Mouse (Mus musculus) fat pad, adult 2 months (tissue): ENCODE data around the gene Tssk2.

Source experiments
- DNase-seq: peaks from one replicate; pipeline ENCODE4 v3.0.0-alpha.2; 2011; ENCODE audit warnings: low read depth, low spot score; ENCODE audit errors: extremely low read depth

The Tssk2 gene

GRCm38 (mm10) chr16:17898462-17898861 is at the start of gene Tssk2, which contains the start of gene Dgcr2:
Tssk2 (plus strand) TSS chr16:17898637.
Dgcr2 (minus strand) TSS chr16:17898562.
- DNase-seq = no peak

DNA sequence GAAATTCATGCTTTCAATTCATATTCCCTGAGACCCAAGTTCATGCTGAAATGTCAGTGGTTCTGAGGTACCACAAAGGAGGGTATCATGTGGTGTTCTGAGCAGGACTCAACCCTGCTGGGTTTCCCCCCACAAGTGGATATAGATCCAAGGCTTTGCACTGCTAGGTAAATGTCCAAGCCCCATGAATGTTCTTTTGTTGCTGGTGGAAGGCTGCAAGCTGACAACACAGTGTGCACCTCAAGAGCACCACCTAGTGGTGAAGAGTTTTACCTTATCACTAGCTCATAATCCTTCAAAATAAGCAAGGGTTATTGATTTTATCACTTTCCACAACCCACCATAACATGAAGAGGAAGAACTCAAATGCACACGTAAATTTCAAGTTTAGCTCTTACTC is 49.5 kb upstream of the Tssk2 start:
- no peak for DNase-seq

DNA sequence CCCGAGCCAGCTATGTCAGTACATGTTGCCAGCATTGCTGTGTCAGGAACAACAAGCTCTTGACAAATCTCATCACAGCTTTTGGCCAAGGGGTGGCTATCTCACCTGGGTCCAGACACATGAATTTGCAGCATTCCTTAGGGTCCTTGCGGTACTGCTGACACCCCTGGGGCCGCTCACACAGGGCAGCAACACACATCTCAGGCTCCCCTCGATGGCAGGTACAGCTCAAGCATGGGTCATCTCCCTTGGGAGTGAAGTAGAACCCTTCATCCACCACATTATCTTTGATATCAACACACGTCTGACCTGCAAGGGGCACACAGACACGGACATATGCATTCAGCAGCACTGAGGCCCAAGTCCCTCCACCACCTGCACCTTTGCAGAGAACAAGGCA is 49.0 kb upstream of the Tssk2 start:
- no peak for DNase-seq

DNA sequence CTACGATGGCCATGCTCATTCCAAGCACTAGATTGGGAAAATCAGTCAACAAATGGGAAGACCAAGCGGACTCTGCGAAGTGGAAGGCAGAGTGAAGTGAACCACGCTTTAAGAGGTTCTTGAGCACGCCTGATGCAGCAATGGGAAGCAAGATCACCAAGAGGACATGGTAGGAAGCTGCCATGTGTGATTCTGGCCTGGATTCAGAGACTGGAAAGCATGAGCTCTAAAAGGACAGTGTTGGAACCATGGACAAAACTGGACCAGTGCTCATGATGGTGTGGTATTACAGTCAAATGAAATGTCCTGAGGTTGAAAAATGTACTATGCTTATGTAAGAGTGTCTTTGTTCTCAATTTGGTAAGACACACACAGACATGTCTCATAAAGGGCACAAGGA is 47.1 kb upstream of the Tssk2 start:
- DNase-seq = no peak

DNA sequence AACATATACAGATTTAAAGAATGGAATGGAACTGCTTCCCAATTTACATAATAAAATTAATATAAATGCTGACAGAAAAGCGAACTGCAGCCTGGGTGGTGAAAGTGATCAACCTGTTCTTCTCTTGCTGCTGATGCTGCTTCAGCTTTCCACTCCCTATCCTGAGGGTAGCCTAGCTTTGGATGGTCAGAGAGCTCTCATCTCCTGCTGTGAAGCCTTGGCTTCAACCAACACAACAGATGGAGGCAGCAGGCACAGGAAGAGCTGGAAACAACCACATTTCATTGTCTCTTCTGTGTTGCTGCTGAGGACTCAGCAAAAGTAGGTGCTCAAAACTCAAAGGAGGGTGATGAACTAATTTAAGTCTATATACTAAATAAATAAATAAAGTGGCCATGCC is 46.6 kb upstream of the Tssk2 start:
- no peak for DNase-seq

DNA sequence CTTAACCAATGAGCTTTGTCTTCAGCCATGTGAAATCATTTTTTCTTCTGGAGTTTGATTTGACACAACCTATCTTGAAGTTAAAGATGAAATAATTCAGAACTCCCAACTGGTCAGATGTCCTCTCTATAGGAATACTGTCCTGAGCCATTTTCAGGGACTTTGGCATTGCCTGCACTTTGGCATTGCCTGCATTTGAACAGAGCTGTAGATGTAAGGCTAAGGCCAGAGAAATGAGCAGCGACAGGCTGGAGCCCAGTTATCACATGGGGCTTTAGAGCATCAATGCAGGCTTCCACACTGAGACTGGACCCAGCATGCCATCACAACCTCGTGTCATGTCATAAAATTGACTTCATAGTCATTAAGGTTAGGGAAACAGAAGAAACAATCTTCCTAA is 45.2 kb upstream of the Tssk2 start:
- DNase-seq = no peak

GRCm38 (mm10) chr16:17857157-17857556 is 41.3 kb upstream of the Tssk2 start:
- DNase-seq = no peak

DNA sequence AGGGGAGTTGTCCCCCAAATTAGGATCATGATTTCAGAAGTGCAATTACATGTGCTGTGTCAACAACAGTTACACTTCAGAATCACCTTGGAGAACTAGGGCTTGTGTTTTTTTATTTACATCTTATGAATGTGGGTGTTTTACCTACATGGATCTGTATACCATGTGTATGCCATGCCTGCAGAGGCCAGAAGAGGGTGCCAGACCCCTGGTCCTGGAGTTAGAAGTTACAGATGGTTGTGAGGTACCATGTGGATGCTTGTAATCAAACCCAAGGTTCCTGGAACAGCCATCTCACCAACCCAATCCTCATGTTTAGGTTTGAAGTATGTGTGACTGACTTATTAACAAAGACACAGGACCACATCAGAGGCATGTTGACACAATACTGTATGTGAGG is 39.8 kb upstream of the Tssk2 start:
- no peak for DNase-seq

- no peak for DNase-seq
These were observed 33.1 kb upstream of the Tssk2 start for GRCm38 (mm10) chr16:17865293-17865692.

DNA sequence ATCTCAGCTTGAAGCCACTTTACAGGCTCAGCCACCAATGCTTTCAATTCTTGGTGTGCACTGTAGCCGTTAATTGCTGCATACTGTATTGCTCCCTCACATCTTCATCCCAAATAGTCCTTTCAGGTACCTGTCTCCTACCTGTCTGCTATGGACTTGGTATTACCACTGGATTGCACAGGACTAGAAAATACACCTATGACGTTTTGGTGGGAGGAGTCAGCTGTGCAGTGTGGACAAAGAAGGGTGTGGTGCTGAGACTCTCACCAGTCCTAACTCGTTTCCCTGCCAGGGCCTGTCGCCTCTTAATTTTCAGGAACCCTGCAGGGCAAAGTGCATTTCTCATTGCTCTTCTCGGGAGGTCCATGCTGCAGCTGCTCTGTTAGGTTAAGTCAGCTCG is 32.7 kb upstream of the Tssk2 start:
- DNase-seq = no peak

DNA sequence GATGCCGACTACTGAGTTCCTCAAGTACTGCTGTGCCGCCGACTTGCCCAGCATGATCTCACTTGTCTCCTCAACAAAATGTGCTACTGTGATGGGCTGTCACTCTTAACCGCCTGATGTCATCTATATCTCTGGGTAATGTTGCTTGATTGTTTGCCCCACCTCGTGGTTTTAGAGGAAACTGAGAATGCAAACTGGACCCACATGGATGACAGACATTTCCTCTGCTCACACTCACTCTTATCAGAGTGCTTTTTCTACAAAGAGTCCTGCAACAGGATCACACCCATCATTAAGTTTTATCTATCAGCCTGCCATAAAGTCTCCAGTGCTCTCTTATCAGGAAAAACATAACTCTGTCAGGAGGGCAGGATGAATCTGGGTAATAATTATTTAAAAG is 27.2 kb upstream of the Tssk2 start:
- DNase-seq = no peak

DNA sequence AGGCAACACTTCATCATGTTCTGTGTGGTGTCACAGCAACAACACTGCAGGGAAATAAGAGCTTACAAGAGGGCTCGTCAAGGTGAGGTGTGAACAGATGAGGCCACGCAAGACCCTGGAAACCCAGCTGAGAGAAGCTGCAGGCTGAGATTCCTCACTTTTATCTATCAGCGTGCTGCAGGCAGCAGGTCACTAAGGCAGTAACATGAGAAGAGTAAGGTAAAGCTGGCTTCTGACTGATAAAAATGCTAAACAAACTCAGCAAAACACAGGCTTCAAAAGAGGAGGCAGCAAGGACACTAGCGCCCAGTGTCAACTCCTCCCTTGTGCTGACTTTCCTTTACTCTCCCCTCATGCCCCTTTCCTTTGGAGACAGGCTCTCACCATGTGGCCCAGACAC is 25.4 kb upstream of the Tssk2 start:
- DNase-seq = no peak

DNA sequence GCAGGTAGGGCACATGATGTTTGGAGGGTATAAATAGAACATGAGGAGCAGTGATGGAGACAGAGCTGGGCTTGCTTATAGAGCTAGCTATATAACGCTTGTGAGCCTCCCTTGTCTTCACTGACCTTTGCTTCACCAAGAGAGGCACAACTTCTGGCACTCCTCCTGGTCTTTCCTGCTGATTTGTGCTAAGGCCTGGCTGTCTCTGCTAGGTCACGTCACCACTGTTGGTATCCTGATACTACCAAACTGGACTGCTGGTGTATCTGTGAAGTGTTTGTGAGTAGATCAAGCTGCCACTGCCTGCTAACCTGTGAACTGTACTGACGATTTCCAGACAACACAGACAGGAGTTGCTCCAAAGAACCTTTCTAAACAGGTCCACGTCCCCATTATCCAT is 23.3 kb upstream of the Tssk2 start:
- DNase-seq = no peak

- no peak for DNase-seq
These were observed 22.3 kb upstream of the Tssk2 start for GRCm38 (mm10) chr16:17876096-17876495.

DNA sequence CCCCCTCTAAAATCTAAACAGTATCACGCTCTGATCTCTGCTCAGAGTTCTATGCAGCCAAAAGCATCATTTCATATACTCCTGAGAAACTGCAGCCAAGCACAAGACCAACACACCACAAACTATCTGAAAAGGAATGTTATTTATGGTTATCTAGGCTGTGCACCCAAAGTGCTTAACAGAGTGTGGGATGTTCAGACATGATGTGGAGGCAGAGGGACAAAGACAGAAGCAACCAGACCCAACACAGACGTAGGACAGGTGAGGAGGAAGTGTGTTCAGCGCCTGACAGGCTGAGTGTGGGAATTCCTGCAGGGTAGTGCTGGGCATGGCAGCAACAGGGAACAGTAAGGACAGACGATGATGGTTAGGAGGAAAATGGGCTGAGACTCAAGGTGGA is 18.9 kb upstream of the Tssk2 start:
- DNase-seq = no peak

DNA sequence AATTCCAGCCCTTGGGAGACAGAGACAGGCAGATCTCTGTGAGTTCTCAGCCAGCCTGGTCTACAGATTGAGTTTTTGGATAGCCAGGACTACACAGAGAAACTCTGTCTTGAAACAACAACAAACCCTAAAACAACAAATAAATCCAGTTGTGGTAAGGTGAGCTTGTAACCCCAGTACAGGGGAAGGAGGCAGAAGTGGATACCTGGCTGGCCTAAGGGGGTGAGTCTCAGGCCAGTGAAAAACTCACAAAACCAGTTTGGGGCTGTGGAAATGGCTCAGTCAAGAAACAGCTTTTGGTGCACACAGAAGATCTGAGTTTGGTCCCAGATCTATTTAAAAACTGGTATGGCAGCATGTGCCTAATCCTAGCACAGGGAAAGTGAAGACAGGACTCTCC is 16.2 kb upstream of the Tssk2 start:
- DNase-seq = no peak

DNA sequence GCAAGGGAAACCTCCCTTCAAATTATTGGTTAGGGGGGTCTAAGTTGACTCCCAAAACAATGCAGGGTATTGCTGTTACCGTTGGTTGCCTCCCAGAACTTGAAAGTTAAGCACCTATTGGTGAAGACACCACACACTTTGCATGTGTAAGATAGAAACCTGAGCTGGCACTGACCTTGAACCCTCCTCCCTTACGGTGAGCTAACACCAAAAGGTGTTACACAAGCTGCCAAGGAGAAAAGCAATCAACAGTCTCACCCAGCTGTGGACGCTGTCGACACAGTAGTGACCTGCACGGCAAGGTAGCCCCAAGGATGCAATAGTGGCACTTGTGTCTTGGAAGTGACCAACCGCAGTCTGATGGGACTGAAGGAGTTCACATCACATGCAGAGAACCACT is 14.3 kb upstream of the Tssk2 start:
- DNase-seq = no peak

DNA sequence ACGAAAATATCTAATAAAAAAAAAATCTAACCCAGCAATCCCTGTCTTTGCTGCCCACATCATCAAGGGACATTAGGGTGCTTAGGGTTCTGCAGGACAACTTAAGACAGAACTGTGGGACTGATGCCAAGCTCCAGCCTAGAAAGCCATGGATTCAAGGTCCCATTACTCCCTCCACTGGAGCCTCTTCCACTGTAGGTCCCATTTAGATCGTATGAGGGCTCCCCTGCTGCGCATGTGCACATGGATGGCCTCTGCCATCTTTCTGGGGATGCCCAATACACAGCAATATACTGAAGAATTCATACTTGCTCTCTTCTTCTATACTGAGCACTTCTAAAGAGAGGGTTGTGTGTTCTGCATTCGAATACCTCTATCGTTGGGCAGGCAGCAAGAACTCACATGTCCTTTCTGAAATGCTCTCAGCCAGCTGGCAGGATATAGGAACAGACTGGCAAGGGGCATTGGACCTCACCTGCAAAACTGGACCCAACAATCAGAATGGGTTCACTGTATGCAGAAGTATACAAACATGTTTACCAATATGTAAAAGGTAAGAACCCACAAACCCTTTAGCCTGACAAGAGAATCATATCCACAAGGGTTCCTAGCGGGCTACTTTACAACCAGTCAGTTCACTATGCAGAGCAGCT is 8.6 kb upstream of the Tssk2 start:
- no peak for DNase-seq

GRCm38 (mm10) chr16:17890342-17890727 is 8.1 kb upstream of the Tssk2 start:
- DNase-seq = no peak

- no peak for DNase-seq
These were observed 7.4 kb upstream of the Tssk2 start for GRCm38 (mm10) chr16:17890917-17891566.

- no peak for DNase-seq
These were observed 6.9 kb upstream of the Tssk2 start, which contains the start of gene Gm20518 for GRCm38 (mm10) chr16:17891567-17891959. Gm20518 (minus strand) TSS chr16:17891671.

GRCm38 (mm10) chr16:17892606-17893005 is 5.8 kb upstream of the Tssk2 start:
- DNase-seq = no peak

GRCm38 (mm10) chr16:17893923-17894322 is 4.5 kb upstream of the Tssk2 start, which contains the start of gene Tssk1:
Tssk1 (plus strand) TSS chr16:17894223.
- no peak for DNase-seq
